Mouse (Mus musculus) left cerebral cortex, adult 18-20 months (tissue): Measurements from ENCODE around the gene Fbxl12. TPM values are rescaled to one million over a fixed set of nuclear protein-coding genes. Genes with fewer than 3 reads are reported as not detected.

Experiments used
- DNase-seq, 2 experiments: peaks; one replicate each; pipeline ENCODE4 v3.0.0; 2021 to 2022; ENCODE audit warnings: low spot score in 2 of 2, mixed read lengths in 1 of 2
- total RNA-seq, 2 experiments: library from RNA; stranded (reverse); gene quantifications; 2 replicates each; pipeline ENCODE4 v1.2.3; 2021

The Fbxl12 gene
- total RNA-seq, 2 experiments from 2014 or later = 21.9 to 22.6 TPM

DNA sequence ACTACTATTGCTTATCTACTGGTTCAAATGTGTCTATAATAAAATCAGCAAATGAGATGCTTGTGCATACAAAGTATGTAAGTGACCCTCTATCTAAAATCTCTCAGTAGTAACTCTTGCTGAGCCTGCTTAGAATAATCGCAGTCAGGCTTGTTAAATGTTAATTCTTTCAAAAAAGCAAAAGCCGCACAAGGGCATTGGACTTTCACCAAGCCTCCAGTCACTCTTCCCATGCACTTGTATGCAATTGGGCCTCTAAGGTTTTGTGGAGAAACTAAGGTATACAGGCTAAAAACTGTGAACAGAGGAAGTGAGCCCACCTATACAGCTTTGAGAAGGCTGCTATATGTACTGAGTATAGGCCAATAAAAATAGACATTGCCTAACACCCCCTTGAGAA is 68.0 kb downstream of the Fbxl12 start:
- DNase-seq = no peak

DNA sequence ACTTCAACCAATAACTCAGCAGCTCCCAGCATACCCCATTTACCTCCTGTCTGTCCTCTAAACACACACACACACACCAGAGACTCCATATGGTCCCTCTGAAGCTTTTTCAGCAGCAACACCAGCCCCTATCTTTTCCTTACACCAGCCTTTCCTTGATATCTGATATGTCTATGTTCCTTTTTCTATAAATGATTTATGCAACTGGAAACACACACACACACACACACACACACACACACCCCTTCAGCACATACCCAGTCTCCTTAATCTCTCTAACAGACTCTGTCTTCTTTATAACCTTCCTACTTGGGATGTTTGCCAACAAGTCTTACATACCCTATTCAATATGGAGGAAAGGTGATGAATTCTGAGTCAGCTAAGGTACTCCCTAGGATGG is 73.5 kb downstream of the Fbxl12 start:
- DNase-seq = no peak

Other genes starting within 250 kb of the Fbxl12 start
- gene Zfp26, start 184.6 kb downstream of the Fbxl12 start, total RNA-seq = 10 to 100 TPM; 25.3 to 26.2 TPM
- 10 to 100 TPM; 30.6 to 30.8 TPM for gene Zfp426, start 152.0 kb downstream of the Fbxl12 start, total RNA-seq
- gene Zfp266, start 123.3 kb downstream of the Fbxl12 start, total RNA-seq = 10 to 100 TPM; 41.4 to 42.2 TPM
- 10 to 100 TPM; 14.9 to 17.6 TPM for gene Zfp846, start 63.5 kb downstream of the Fbxl12 start, total RNA-seq
- gene Ubl5, start 1.9 kb downstream of the Fbxl12 start, total RNA-seq = 100 to 1,000 TPM; 310 to 319 TPM
- 10 to 100 TPM; 40.4 to 42.3 TPM for gene Pin1, start 7.3 kb upstream of the Fbxl12 start, total RNA-seq
- gene Olfm2, start 101.6 kb upstream of the Fbxl12 start, total RNA-seq = 100 to 1,000 TPM; 127 to 142 TPM
- gene Col5a3, start 170.3 kb upstream of the Fbxl12 start, total RNA-seq = 1 to 10 TPM; 1.7 to 1.8 TPM
- gene Rdh8, start 173.7 kb upstream of the Fbxl12 start, total RNA-seq = not detected
- gene A230050P20Rik, start 223.9 kb upstream of the Fbxl12 start, total RNA-seq = 10 to 100 TPM; 68.5 to 85.5 TPM
- gene Angptl6, start 235.0 kb upstream of the Fbxl12 start, total RNA-seq = 10 to 100 TPM in 1 of 2 experiments, 1 to 10 TPM in 1; 9.7 to 11.7 TPM
- 10 to 100 TPM; 20.7 to 23.3 TPM for gene Ppan, start 243.4 kb upstream of the Fbxl12 start, total RNA-seq